Mouse (Mus musculus) erythroblast, embryonic 14.5 days (primary cell): Measurements from ENCODE around the gene Lrrc1. TPM values are rescaled to one million over a fixed set of nuclear protein-coding genes. Genes with fewer than 3 reads are reported as not detected.

Experiments used
- H3K27me3 ChIP-seq: 2 replicates; pipeline ENCODE4 v1.6.1; 2012; ENCODE audit warnings: inconsistent platforms; ENCODE audit not compliant: control insufficient read depth
- H3K36me3 ChIP-seq: 2 replicates; pipeline ENCODE4 v1.6.1; 2012; ENCODE audit warnings: mild to moderate bottlenecking, inconsistent platforms; ENCODE audit not compliant: control insufficient read depth
- H3K4me1 ChIP-seq: 2 replicates; pipeline ENCODE4 v1.6.1; 2012; ENCODE audit warnings: inconsistent platforms; ENCODE audit not compliant: control insufficient read depth
- H3K4me3 ChIP-seq: replicated peaks from 2 replicates; pipeline ENCODE3; 2012; ENCODE audit warnings: moderate library complexity, mild to moderate bottlenecking, inconsistent platforms
- H3K9me3 ChIP-seq: 2 replicates; pipeline ENCODE4 v1.6.1; 2012; ENCODE audit warnings: low read length, inconsistent platforms, mixed read lengths; ENCODE audit not compliant: control insufficient read depth
- GATA1 ChIP-seq: IDR thresholded peaks from 2 replicates; pipeline ENCODE4 v1.6.1; 2012; ENCODE audit warnings: low read length, inconsistent platforms, mixed read lengths
- TAL1 ChIP-seq: IDR thresholded peaks from 3 replicates; pipeline ENCODE4 v1.6.1; 2012; ENCODE audit warnings: low read length, inconsistent platforms, mixed read lengths
- polyA plus RNA-seq: library from polyadenylated mRNA; stranded (reverse); fragments of >175 nt; gene quantifications from 2 replicates; pipeline ENCODE4 v1.2.3, GENCODE M21; 2012

Lrrc1 gene
- polyA plus RNA-seq, 1 experiment, result 0.09 TPM

- Histone ChIP-seq H3K27me3 (no peaks in the 10 kb centered on the region), H3K36me3 (no peaks in the 10 kb centered on the region), H3K4me3 (no peak overlapping the region), H3K9me3 (no peaks in the 10 kb centered on the region), H3K4me1 (peaks cover 2% of the 10 kb centered on the region; the same call in 1 of the 2 replicates)
- TF ChIP-seq TAL1 (no peak), GATA1 (no peak)
Observed at GRCm38 (mm10) chr9:77496540-77497062, 48.1 kb downstream of the Lrrc1 start.

DNA sequence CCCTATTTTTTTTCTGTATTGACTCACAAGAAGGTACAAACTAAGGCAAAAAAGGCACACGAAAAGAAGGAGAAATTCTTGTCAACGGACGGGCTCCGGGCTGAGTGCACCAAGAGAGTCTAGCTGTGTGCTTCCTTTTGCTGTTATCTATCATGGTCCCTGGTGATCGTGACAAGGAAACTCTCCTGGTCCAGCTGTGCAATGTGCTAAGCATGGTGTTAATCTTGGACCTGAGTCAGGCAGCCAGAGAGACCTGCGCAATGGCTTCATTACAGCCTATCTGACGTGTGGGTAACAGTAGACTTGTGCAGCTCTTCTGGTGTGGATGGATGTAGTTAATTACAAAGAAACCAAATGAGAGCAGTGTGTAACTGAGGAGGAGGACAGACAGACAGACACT, 50.4 kb downstream of the Lrrc1 start:
- TF ChIP-seq TAL1 (no peak), GATA1 (no peak)
- Histone ChIP-seq H3K36me3 (no peaks in the 10 kb centered on the region), H3K27me3 (no peaks in the 10 kb centered on the region), H3K4me1 (peaks cover 2% of the 10 kb centered on the region; the same call in 1 of the 2 replicates), H3K4me3 (no peak overlapping the region), H3K9me3 (no peaks in the 10 kb centered on the region)

GRCm38 (mm10) chr9:77488611-77489010, 56.1 kb downstream of the Lrrc1 start:
- H3K9me3 ChIP-seq, result no peaks in the 10 kb centered on the region
- H3K36me3 ChIP-seq, result no peaks in the 10 kb centered on the region
- H3K4me1 ChIP-seq, result peaks cover 4% of the 10 kb centered on the region; the same call in 1 of the 2 replicates
- H3K27me3 ChIP-seq, result no peaks in the 10 kb centered on the region
- TF ChIP-seq TAL1, result no peak
- no peak for TF ChIP-seq GATA1
- no peak overlapping the region for H3K4me3 ChIP-seq

DNA sequence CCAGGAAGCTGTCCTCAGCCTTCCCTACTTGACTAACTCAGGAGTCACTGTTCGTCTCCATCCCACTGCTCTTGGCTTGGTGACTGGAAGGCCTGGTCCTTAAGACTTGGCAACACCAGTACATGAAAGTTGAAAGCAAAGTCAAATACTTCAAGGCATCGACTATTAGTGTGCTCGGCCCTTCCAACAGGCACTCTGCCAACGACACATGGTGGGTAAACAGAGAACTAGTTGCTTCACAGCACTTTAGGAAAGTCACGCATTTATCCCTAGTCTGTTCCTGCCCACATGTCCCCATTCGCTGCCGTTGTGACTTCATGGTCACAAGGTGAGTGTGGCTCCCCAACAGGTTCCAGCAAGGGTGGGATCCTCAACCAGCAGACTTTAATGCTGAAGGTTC, 57.2 kb downstream of the Lrrc1 start:
- TF ChIP-seq TAL1, result no peak
- Histone ChIP-seq H3K4me1 (peaks cover 4% of the 10 kb centered on the region; the same call in 1 of the 2 replicates), H3K36me3 (no peaks in the 10 kb centered on the region), H3K9me3 (no peaks in the 10 kb centered on the region), H3K27me3 (no peaks in the 10 kb centered on the region), H3K4me3 (no peak overlapping the region)

- Histone ChIP-seq H3K27me3 (no peaks in the 10 kb centered on the region), H3K4me3 (no peak overlapping the region), H3K4me1 (peaks cover 4% of the 10 kb centered on the region; the same call in 1 of the 2 replicates), H3K36me3 (no peaks in the 10 kb centered on the region), H3K9me3 (no peaks in the 10 kb centered on the region)
- TF ChIP-seq GATA1 (no peak), TAL1 (no peak)
Observed at GRCm38 (mm10) chr9:77485915-77486314, 58.8 kb downstream of the Lrrc1 start.

GRCm38 (mm10) chr9:77484751-77485150, 59.9 kb downstream of the Lrrc1 start:
- Histone ChIP-seq H3K27me3 (no peaks in the 10 kb centered on the region), H3K36me3 (no peaks in the 10 kb centered on the region), H3K4me1 (peaks cover 4% of the 10 kb centered on the region; the same call in 1 of the 2 replicates), H3K9me3 (no peaks in the 10 kb centered on the region), H3K4me3 (no peak overlapping the region)
- no peak for TF ChIP-seq TAL1
- no peak for TF ChIP-seq GATA1

GRCm38 (mm10) chr9:77483559-77483958, 61.1 kb downstream of the Lrrc1 start:
- no peak overlapping the region for H3K4me3 ChIP-seq
- H3K9me3 ChIP-seq, result no peaks in the 10 kb centered on the region
- no peak for TF ChIP-seq GATA1
- no peak for TF ChIP-seq TAL1

DNA sequence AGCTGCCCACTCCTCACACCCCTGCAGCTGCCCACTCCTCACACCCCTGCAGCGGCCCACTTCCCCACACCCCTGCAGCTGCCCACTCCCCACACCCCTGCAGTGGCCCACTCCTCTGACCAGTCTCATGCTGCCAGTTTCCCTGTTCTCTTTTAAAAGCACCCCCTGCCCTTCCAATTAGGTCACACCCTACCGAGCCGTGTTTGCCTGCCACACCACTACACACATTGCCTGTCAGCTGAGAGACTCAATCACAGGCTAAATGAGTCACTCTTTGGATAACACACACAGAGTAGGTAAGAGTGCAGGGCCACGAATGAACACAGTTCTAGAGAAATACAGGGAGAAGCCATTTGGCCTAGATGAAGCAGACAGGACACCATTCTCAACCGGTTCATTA, 62.4 kb downstream of the Lrrc1 start:
- Histone ChIP-seq H3K27me3 (no peaks in the 10 kb centered on the region), H3K4me3 (no peak overlapping the region), H3K4me1 (peaks cover 4% of the 10 kb centered on the region; the same call in 1 of the 2 replicates), H3K36me3 (no peaks in the 10 kb centered on the region), H3K9me3 (no peaks in the 10 kb centered on the region)
- no peak for TF ChIP-seq TAL1

More at GRCm38 (mm10) chr9:77483559-77483958, 61.1 kb downstream of the Lrrc1 start:
- Histone ChIP-seq H3K4me1 (peaks cover 4% of the 10 kb centered on the region; the same call in 1 of the 2 replicates), H3K27me3 (no peaks in the 10 kb centered on the region), H3K36me3 (no peaks in the 10 kb centered on the region)

DNA sequence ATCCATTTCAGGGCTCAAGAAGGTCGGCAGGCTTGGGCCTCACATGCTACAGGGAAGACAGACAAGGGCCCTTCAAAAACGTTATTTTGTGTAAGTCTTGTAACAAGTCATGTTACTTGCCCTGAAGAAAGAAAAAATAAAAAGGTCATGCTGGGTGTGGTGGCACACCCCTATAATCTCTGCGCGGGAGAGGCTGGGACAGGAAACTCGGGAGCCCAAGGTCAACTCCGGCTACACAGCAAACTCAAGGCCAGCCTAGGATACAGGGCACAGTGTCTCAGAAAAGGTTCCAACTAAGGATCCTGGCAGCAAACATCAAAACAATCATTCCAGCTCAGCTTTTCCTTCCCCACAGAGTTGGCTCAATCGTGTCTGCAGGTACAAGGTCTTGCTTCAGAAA, 63.3 kb downstream of the Lrrc1 start:
- Histone ChIP-seq H3K4me1 (peaks cover 4% of the 10 kb centered on the region; the same call in 1 of the 2 replicates), H3K27me3 (no peaks in the 10 kb centered on the region), H3K36me3 (no peaks in the 10 kb centered on the region), H3K9me3 (no peaks in the 10 kb centered on the region), H3K4me3 (no peak overlapping the region)
- TF ChIP-seq TAL1 (no peak), GATA1 (no peak)
